Mouse (Mus musculus): ENCODE results near the gene Gm5148. TPM values are rescaled to one million over a fixed set of nuclear protein-coding genes. Genes with fewer than 3 reads are reported as not detected.

Gm5148 gene
- polyA plus RNA-seq, 1 experiment = 17.5 TPM

DNA sequence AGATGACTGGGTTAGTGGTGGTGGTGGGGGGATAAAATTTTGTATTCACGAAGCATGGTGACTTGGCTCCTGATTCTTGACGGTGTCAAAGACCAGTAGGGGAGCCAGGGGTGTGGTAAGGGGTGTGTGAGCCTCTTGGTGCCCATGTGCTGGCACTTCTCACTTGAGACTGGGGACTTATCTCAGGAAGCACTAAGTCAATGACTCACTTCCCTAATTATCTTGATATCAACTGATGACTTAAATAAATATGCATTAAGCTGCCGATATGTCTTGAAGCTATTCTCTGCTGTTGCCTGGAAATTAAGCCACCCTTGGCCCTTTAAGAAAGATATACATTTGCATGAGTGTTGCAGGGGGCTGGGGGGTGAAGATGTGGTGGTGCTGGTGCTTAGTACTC is 38.0 kb upstream of the Gm5148 start:
- no peak for TF ChIP-seq CTCF (IDR thresholded peaks at IDR 0.05; ENCODE audit: borderline replicate concordance, insufficient read depth, low read depth, low read length)
- TF ChIP-seq POLR2A (IDR thresholded peaks at IDR 0.05; ENCODE audit: borderline replicate concordance, insufficient read depth, low read length) = no peak
- 71% methylated on average over 3 of the region's 3 CpGs for WGBS

DNA sequence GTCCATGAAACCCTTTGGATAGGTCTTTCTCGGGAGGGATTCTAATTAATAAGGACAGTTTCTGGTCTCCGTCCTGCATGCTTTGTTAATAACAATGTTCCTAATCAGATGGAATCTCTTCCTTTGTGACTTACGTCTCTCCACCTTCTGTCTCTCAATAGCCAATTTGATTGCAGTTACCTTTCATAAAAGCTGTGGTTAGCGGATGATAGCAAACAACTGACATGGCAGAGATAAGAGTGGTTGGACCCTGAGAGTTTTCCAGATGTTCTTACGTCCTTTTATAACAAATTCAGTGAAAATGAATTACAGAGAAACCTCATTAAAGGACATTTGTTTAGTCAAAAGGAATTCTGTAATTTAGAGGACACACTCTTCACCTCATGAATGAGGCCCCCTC is 37.5 kb upstream of the Gm5148 start:
- DNase-seq = no peak
- Histone ChIP-seq H3K4me1 (ENCODE audit: control insufficient read depth, insufficient read depth, low read length) (no peaks in the 10 kb centered on the region; the same call in 1 of the 2 replicates), H3K4me3 (replicated peaks; ENCODE audit: insufficient read depth, low read depth, low read length) (no peak overlapping the region), H3K27me3 (ENCODE audit: control insufficient read depth, insufficient read depth, low read length) (no peaks in the 10 kb centered on the region), H3K27ac (ENCODE audit: insufficient read depth, low read length) (no peak overlapping the region)
- no peak for TF ChIP-seq POLR2A (IDR thresholded peaks at IDR 0.05; ENCODE audit: borderline replicate concordance, insufficient read depth, low read length)
- TF ChIP-seq CTCF (IDR thresholded peaks at IDR 0.05; ENCODE audit: borderline replicate concordance, insufficient read depth, low read depth, low read length) = no peak
- 84% methylated on average over 5 of the region's 5 CpGs for WGBS

More for the DNA sequence above, 38.0 kb upstream of the Gm5148 start:
- Histone ChIP-seq H3K4me1 (ENCODE audit: control insufficient read depth, insufficient read depth, low read length) (no peaks in the 10 kb centered on the region; the same call in 1 of the 2 replicates), H3K27me3 (ENCODE audit: control insufficient read depth, insufficient read depth, low read length) (no peaks in the 10 kb centered on the region), H3K4me3 (replicated peaks; ENCODE audit: insufficient read depth, low read depth, low read length) (no peak overlapping the region), H3K27ac (ENCODE audit: insufficient read depth, low read length) (no peak overlapping the region)
- DNase-seq = no peak

DNA sequence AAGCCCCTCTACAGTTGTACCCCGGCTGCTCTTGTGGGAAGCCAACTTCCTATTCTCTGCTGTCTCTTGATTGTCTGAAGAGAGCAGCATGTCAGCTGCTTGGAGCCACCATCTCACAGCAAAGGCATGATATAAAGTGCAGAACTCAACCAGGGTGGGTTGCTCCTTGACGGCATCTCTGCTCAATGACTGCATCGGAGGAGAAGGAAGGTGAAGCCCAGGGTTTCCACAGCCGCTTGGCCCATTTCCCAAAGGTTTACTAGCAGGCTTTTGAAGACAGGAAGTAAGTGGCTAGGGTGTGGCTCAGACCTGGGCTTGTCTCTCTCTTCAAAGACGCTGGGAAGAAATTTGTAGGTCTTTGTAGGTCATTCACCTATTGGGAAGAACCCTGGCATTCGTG is 36.6 kb upstream of the Gm5148 start:
- H3K4me1 ChIP-seq (ENCODE audit: control insufficient read depth, insufficient read depth, low read length) = no peaks in the 10 kb centered on the region; the same call in 1 of the 2 replicates
- 86% methylated on average over 6 of the region's 6 CpGs for WGBS

DNA sequence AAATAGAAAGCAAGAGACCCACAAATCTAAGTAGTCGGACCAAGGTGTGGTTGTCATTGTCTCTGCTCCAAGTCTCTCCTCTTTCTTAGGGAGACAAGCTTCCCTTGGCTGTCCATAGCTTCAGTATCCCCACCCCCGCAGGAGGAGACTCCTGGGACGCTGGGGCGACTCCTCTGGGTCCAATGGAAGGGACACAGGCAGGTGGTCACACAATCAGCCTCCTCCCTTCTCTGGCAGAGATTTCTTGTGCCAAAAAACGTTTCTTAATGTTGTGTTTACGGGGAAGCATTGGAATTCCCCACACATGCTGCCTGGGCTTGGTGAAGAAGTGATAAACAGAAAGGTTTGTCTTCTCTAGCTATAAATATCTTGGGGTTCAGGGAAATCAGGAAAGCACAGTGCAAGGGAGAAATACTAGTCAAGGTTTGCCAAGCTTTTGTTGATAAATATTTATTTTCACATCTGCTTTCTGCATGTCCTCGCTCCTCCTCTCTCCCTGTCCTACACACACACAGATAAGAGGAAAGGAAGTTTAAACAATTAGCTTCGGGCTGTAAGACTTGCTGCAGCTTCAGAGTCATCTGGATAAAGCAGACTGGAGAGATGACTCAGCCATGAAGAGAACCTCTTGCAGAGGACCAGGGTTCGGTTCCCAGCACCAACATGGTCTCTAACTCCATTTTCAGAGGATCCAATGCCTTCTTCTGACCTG is 34.5 kb upstream of the Gm5148 start:
- 41% methylated on average over 9 of the region's 9 CpGs for WGBS

More for the DNA sequence above, 36.6 kb upstream of the Gm5148 start:
- Histone ChIP-seq H3K4me3 (replicated peaks; ENCODE audit: insufficient read depth, low read depth, low read length) (no peak overlapping the region), H3K27me3 (ENCODE audit: control insufficient read depth, insufficient read depth, low read length) (no peaks in the 10 kb centered on the region), H3K27ac (ENCODE audit: insufficient read depth, low read length) (no peak overlapping the region)
- DNase-seq = no peak
- TF ChIP-seq CTCF (IDR thresholded peaks at IDR 0.05; ENCODE audit: borderline replicate concordance, insufficient read depth, low read depth, low read length) = no peak

DNA sequence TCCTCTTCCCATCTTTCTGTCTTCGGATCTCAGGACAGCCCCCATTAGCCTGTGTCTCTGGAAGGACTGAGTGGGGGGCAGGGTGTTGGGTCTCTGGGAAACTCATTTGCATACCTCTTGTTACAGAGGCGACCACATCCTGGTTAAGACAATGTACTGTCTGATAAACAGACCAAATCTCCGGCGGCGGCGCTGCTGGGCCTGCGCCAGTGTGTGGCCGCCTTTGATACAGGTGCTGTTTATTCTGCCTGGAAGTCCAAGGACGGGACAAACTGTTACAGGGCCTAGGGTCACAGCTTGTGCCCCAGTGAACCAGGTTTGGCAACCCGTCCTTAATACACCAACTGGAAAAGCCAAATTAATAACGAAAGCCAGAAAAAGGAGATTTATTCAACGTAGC is 33.8 kb upstream of the Gm5148 start:
- no peak for TF ChIP-seq POLR2A (IDR thresholded peaks at IDR 0.05; ENCODE audit: borderline replicate concordance, insufficient read depth, low read length)
- TF ChIP-seq CTCF (IDR thresholded peaks at IDR 0.05; ENCODE audit: borderline replicate concordance, insufficient read depth, low read depth, low read length) = no peak
- peak overlapping the region; percentile 46 for H3K4me3 ChIP-seq (replicated peaks; ENCODE audit: insufficient read depth, low read depth, low read length)
- 6% methylated on average over 12 of the region's 12 CpGs for WGBS
- H3K27ac ChIP-seq (ENCODE audit: insufficient read depth, low read length) = no peak overlapping the region
- no peaks in the 10 kb centered on the region for H3K27me3 ChIP-seq (ENCODE audit: control insufficient read depth, insufficient read depth, low read length)
- no peaks in the 10 kb centered on the region; the same call in 1 of the 2 replicates for H3K4me1 ChIP-seq (ENCODE audit: control insufficient read depth, insufficient read depth, low read length)
- peak; percentile 32 to 38 for DNase-seq

More for the DNA sequence above, 34.5 kb upstream of the Gm5148 start:
- no peaks in the 10 kb centered on the region; the same call in 1 of the 2 replicates for H3K4me1 ChIP-seq (ENCODE audit: control insufficient read depth, insufficient read depth, low read length)
- no peaks in the 10 kb centered on the region for H3K27me3 ChIP-seq (ENCODE audit: control insufficient read depth, insufficient read depth, low read length)
- no peak overlapping the region for H3K27ac ChIP-seq (ENCODE audit: insufficient read depth, low read length)
- TF ChIP-seq POLR2A (IDR thresholded peaks at IDR 0.05; ENCODE audit: borderline replicate concordance, insufficient read depth, low read length) = no peak
- no peak for TF ChIP-seq CTCF (IDR thresholded peaks at IDR 0.05; ENCODE audit: borderline replicate concordance, insufficient read depth, low read depth, low read length)
- H3K4me3 ChIP-seq (replicated peaks; ENCODE audit: insufficient read depth, low read depth, low read length) = peak overlapping the region; percentile 4
- no peak for DNase-seq

DNA sequence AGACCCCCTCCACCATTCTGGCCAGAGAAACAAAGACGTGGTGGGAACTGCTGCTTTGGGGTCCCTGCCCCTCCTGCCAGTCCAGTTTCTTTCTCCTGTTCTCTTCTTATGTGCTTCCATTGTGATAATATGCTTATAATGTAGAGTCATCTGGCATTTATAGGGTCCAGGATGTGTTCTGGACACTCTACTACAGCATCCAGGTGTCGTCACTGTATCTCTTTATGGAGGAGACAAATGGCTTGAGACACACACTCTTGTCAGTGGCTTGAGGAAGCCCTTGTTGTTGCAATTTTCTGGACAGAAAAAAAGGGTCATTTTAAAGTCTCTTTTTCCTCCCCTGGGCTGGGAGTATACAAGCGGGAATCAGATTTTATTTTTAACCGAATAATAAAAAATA is 33.3 kb upstream of the Gm5148 start:
- Histone ChIP-seq H3K4me3 (replicated peaks; ENCODE audit: insufficient read depth, low read depth, low read length) (no peak overlapping the region), H3K4me1 (ENCODE audit: control insufficient read depth, insufficient read depth, low read length) (no peaks in the 10 kb centered on the region; the same call in 1 of the 2 replicates), H3K27me3 (ENCODE audit: control insufficient read depth, insufficient read depth, low read length) (no peaks in the 10 kb centered on the region), H3K27ac (ENCODE audit: insufficient read depth, low read length) (no peak overlapping the region)
- TF ChIP-seq POLR2A (IDR thresholded peaks at IDR 0.05; ENCODE audit: borderline replicate concordance, insufficient read depth, low read length) = no peak
- no peak for TF ChIP-seq CTCF (IDR thresholded peaks at IDR 0.05; ENCODE audit: borderline replicate concordance, insufficient read depth, low read depth, low read length)
- WGBS = 70% methylated on average over 4 of the region's 4 CpGs
- no peak for DNase-seq

DNA sequence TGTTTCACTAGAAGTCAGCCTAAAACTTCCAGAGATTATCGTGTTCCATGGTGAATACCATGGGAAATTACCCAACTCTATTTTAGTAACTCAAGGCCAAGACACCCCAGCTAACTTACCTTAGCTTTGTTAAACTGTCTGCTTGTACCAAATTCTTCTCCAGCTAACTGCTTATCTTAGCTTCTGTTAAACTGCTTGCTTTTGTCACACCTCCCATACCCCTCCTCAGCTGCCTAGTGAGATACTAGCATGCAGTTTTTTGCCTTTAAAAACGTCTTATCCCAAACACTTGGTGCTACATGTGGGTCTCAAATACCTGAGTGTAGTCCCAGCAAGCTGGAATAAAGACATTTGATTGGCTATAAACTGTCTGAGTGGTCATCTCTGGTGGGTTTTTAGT is 31.7 kb upstream of the Gm5148 start:
- DNase-seq = no peak
- no peak overlapping the region for H3K4me3 ChIP-seq (replicated peaks; ENCODE audit: insufficient read depth, low read depth, low read length)
- 81% methylated on average over 2 of the region's 2 CpGs for WGBS
- TF ChIP-seq POLR2A (IDR thresholded peaks at IDR 0.05; ENCODE audit: borderline replicate concordance, insufficient read depth, low read length) (no peak), CTCF (IDR thresholded peaks at IDR 0.05; ENCODE audit: borderline replicate concordance, insufficient read depth, low read depth, low read length) (no peak)
- H3K27ac ChIP-seq (ENCODE audit: insufficient read depth, low read length) = no peak overlapping the region
- no peaks in the 10 kb centered on the region for H3K27me3 ChIP-seq (ENCODE audit: control insufficient read depth, insufficient read depth, low read length)
- H3K4me1 ChIP-seq (ENCODE audit: control insufficient read depth, insufficient read depth, low read length) = no peaks in the 10 kb centered on the region; the same call in 1 of the 2 replicates

DNA sequence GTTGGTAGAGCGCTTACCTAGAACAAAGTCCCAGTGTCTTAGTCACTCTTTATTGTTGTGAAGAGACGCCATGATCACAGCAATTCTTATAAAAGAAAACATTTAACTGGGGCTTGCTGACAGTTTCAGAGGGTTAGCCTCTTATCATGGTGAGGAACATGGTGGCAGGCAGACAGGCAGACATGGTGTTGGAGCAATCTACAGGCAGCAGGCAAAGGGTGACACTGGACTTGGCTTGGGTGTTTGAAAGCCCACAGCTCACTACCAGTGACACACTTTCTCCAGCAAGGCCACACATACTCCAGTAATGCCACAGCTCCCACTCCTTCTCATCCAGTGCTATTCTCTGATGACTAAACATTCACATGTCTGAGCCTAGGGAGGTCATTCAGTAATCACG is 30.3 kb upstream of the Gm5148 start:
- H3K27ac ChIP-seq (ENCODE audit: insufficient read depth, low read length) = no peak overlapping the region
- TF ChIP-seq POLR2A (IDR thresholded peaks at IDR 0.05; ENCODE audit: borderline replicate concordance, insufficient read depth, low read length) = no peak
- no peak for TF ChIP-seq CTCF (IDR thresholded peaks at IDR 0.05; ENCODE audit: borderline replicate concordance, insufficient read depth, low read depth, low read length)
- no peak for DNase-seq
- H3K4me3 ChIP-seq (replicated peaks; ENCODE audit: insufficient read depth, low read depth, low read length) = no peak overlapping the region
- no peaks in the 10 kb centered on the region; the same call in 1 of the 2 replicates for H3K4me1 ChIP-seq (ENCODE audit: control insufficient read depth, insufficient read depth, low read length)
- 92% methylated on average over 3 of the region's 3 CpGs for WGBS
- H3K27me3 ChIP-seq (ENCODE audit: control insufficient read depth, insufficient read depth, low read length) = no peaks in the 10 kb centered on the region

Data from cerebellum, adult 2 months (tissue).